Mouse (Mus musculus): ENCODE results near the gene Sh3bgrl. TPM values are rescaled to one million over a fixed set of nuclear protein-coding genes. Genes with fewer than 3 reads are reported as not detected.

Sh3bgrl gene
- total RNA-seq, 2 experiments from 2014 or later = 34.1 to 41.5 TPM

GRCm38 (mm10) chrX:109127551-109128088 is 32.5 kb downstream of the Sh3bgrl start:
- intact Hi-C loops (cut with DNase I) = no loop called here
- DNase-seq = no peak

- DNase-seq = no peak
- intact Hi-C loops (cut with DNase I) = loop anchor here (5.0 kb wide), 1 partner anchor 33 kb away; the partner anchor contains the start of gene Sh3bgrl
Measured at GRCm38 (mm10) chrX:109130066-109130465, 34.9 kb downstream of the Sh3bgrl start.

- no peak for DNase-seq
- intact Hi-C loops (cut with DNase I) = loop anchor here (5.0 kb wide), 1 partner anchor 35 kb away; the partner anchor contains the start of gene Sh3bgrl
Measured at GRCm38 (mm10) chrX:109131834-109132233, 36.7 kb downstream of the Sh3bgrl start.

GRCm38 (mm10) chrX:109132463-109132862 is 37.3 kb downstream of the Sh3bgrl start:
- DNase-seq = no peak
- intact Hi-C loops (cut with DNase I) = loop anchor here (5.0 kb wide), 1 partner anchor 35 kb away; the partner anchor contains the start of gene Sh3bgrl

DNA sequence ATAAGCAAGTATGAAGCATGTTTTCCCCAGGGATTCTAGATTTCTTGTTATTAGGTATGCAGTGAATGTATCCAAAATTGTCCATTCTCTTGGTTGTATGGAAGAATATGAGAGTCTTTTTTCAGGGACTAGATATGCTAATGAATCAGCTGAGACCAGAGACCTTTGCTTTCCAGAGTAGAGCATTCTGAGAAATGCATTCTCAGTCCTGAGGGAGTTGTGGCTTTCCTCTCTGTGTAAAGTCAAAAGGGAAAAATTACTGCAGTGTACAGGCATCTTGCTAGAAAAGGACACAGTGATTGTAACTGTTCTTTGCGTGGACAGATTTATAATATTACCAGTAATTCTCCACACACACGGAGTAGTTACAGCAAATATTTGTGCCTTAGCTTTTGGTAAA is 38.3 kb downstream of the Sh3bgrl start:
- no peak for DNase-seq
- intact Hi-C loops (cut with DNase I) = loop anchor here (5.0 kb wide), 1 partner anchor 36 kb away; the partner anchor contains the start of gene Sh3bgrl

DNA sequence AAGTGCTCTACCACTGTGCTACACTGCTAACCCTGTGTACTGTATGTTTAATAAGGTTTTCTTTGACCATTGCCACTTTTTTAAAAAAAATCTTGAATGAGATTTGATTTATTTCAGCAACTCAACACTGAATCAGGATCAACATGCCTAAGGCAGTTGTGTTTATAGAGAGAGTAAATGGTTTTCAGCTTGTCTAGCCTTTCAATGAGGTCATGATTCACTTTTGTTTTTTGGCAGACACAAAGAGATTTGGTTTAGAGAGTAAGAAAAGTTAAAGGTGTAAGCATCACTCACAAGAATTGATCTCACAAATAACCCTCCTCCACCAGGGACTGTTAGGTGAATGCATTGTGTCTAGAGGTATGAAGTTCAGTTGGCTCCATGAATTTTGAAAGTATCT is 41.1 kb downstream of the Sh3bgrl start:
- intact Hi-C loops (cut with DNase I) = no loop called here
- no peak for DNase-seq

DNA sequence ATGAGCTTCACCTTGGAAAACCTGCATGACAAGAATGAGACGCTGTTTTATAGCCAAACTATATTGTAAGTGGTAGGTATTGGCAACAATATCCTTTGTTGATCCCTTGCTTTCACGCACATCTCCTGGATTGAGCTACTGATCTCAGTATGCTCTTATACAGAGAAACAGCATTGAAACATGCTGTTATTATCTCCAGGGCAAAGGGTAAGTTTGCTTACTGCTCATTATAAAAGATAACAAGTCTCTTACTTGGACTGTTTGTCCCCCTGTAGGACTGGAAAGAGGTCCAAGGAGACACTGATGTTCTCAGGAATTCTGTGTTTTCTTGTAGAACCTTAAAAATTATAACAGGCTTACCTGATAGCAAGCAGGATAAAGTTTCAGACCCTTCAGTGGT is 41.7 kb downstream of the Sh3bgrl start:
- intact Hi-C loops (cut with DNase I) = no loop called here

GRCm38 (mm10) chrX:109137295-109137694 is 42.1 kb downstream of the Sh3bgrl start:
- no peak for DNase-seq
- intact Hi-C loops (cut with DNase I) = no loop called here

More for the DNA sequence above, 41.7 kb downstream of the Sh3bgrl start:
- no peak for DNase-seq

GRCm38 (mm10) chrX:109141337-109141870 is 46.2 kb downstream of the Sh3bgrl start:
- no peak for DNase-seq

DNA sequence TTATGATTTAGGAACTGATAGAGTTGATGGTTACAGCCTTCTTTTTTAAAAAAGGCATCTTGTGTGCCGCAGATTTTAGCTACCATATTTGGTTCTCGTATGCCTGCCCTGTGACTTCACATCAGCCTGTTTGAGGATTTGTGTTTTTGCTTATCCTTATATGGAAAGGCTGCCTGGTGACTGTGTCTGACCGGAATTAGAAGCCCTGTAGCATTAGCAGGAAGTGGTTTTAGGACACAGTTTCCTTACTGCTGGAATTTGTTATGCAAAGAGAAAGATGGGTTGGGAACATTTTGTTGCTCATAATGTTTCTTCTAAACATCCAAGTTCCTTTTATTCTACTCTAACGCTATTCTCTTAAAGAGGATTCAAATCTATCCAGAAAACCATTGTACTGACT is 47.1 kb downstream of the Sh3bgrl start:
- DNase-seq = no peak
- intact Hi-C loops (cut with DNase I) = no loop called here

More at GRCm38 (mm10) chrX:109141337-109141870, 46.2 kb downstream of the Sh3bgrl start:
- intact Hi-C loops (cut with DNase I) = no loop called here

DNA sequence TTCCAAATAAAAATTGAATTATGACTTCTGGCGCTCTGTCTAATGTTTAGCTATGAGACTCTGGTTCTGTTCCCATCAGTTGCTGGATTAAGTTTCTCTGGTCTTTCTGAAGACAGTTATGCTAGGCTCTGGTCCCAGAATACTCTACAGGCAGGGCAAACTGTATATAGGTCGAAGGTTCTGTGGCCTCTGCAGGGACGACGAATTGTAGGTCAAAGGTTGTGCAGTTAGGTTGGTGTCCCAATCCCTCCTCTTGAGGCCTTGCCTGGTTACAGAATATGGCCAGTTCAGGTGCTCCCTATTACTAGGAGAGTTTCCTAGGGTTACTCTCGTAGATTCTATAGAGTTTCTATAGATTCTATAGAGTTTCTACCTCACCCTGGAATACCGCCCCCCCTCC is 50.6 kb downstream of the Sh3bgrl start:
- intact Hi-C loops (cut with DNase I) = no loop called here
- DNase-seq = no peak

- intact Hi-C loops (cut with DNase I) = no loop called here
- DNase-seq = no peak
Measured at GRCm38 (mm10) chrX:109147108-109147507, 51.9 kb downstream of the Sh3bgrl start.

DNA sequence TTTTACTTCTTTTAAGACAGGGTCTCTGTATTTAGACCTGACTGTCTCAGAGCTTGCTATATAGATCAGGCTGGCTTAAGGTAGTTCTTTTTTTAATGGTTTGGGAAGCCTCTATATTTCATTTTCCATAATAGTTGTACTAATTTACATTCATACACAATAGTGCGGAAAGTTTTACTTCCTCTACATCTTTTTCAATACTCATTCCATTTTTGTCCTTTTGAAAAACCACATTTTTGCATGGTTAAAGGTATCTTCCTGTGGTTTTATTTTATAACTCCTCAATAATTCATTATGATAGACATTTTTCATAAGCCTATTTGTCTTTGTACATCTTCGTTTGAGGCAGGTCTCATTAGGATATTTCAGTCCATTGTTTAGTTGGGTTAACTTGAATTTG is 56.1 kb downstream of the Sh3bgrl start:
- intact Hi-C loops (cut with DNase I) = no loop called here
- DNase-seq = no peak

DNA sequence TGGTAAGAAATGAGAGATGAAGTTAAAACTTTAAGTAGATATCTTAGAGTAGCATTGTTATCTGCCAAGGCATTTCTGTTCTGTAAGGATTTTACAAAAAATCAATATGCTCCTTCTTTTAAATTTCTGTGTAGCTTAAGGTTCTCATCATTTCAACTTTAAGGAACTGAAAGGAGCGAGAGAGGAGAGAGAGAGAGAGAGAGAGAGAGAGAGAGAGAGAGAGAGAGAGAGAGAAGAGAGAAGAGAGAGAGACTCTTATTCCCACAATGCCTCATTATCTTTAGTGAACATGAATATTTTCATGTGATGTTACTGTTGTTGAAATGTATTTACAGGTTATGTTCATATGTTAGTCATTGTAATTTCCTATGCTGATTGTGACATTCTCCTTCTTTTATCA is 65.2 kb downstream of the Sh3bgrl start:
- DNase-seq = no peak
- intact Hi-C loops (cut with DNase I) = no loop called here

GRCm38 (mm10) chrX:109160901-109161300 is 65.7 kb downstream of the Sh3bgrl start:
- intact Hi-C loops (cut with DNase I) = no loop called here
- DNase-seq = no peak

GRCm38 (mm10) chrX:109175038-109175437 is 79.9 kb downstream of the Sh3bgrl start:
- DNase-seq = no peak
- intact Hi-C loops (cut with DNase I) = no loop called here

DNA sequence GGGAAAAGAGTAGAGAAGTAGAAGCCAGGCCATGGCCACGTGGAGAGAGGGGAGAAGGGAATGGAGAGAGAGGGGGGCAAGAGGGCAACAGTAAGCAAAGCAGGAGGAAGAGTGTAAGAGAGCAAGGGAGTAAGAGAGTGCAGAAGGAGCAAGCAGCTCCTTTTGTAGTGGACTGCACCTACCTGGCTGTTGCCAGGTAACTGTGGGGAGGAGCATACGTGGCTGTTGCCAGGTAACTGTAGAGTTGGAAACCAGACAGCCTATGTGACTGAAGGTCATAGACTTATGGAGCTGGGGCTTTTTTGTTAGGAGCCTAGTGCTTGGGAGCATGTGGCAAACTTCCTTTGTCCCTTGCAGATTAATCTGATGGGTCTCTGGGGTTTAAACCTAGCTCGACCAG is 80.3 kb downstream of the Sh3bgrl start:
- intact Hi-C loops (cut with DNase I) = no loop called here

DNA sequence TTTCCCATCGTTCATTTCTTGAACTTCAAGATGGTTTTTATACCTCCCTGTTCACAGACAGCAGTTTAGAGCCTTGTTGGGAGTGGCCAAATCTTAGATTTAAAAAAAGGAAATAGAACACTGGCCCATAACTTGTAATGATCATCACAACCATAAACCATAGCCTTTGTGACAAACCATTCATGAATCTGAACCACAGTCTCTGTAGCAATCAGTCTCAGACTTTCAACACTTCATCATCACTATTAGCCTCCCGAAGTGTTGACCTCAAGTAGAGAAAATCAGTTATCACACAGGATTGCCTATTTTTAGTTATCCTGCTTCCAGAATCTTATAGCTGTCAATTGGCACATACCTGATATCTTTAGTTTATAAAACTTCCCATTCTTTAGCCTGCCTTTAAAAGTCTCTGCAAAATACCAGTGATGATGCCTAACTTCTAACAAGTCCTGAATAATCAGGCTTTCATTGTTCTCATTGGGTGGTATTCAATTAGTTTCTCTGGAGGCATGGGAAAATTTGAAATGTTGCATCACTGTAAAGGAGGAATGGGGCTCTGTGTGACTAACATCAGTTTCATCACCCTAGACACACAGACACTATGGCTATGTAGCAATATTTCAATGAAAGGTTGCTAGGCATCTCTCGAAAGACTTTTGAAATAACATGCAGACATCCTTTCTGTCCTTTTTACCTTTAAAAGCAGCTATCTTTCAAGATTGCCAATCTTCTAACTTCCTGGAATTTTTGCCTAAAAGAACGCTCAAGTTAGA is 89.7 kb downstream of the Sh3bgrl start:
- DNase-seq = no peak
- intact Hi-C loops (cut with DNase I) = no loop called here

More for the DNA sequence above, 80.3 kb downstream of the Sh3bgrl start:
- no peak for DNase-seq

DNA sequence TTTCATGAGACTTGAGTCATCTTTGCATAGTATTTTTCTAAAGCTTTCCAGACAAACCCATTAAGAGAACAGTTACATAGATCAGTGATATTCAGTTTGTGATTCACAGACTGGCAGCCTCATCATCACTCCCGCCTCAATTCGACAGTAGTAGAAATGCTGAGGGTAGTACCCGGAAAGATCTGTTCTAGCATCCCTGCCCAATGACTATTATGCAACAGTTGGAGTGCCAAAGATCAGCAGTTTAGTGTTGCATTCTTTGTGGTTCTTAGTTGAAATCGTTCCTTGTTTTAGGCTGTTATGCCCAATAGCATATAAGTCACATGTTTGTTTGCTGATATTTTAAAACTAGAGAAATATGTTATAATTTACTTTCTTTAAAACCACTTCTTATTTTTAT is 94.4 kb downstream of the Sh3bgrl start:
- intact Hi-C loops (cut with DNase I) = loop anchor here (5.0 kb wide), 1 partner anchor 92 kb away; the partner anchor contains the start of gene Sh3bgrl
- DNase-seq = no peak

DNA sequence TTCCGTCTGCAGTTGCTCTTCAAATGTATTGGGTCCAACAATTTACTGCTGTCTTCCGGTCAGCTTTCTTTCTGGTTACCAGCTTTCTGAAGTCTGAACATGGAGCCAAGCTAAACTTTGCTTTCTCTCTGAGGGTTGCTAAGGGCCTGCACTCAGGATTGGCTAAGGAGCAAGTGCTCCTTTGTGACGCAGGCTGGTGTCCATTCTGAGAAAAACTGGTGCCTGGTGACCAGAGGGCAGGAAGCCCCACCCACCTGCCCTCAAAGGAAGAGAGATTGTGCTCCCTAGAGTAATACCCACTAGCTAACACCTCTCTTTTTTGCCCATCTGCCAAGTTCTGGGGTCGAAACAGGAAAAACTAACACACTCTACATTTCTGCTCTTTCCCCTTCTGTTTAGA is 95.8 kb downstream of the Sh3bgrl start:
- intact Hi-C loops (cut with DNase I) = loop anchor here (5.0 kb wide), 1 partner anchor 94 kb away; the partner anchor contains the start of gene Sh3bgrl
- peak; percentile 30 to 37 for DNase-seq

- intact Hi-C loops (cut with DNase I) = loop anchor here (5.0 kb wide), 1 partner anchor 94 kb away; the partner anchor contains the start of gene Sh3bgrl
- DNase-seq = peak in 1 of 2 experiments; percentile 13
Measured at GRCm38 (mm10) chrX:109191436-109191835, 96.3 kb downstream of the Sh3bgrl start.
